Mouse (Mus musculus) brain, embryonic 14.5 days (tissue): ENCODE data around the gene Aldoc. TPM values are rescaled to one million over a fixed set of nuclear protein-coding genes. Genes with fewer than 3 reads are reported as not detected.
A peak's percentile ranks its signal among the peaks of the same experiment; 100 is the strongest.
"Not testable (repeated sequence)": the region's sequence is repeated elsewhere in the genome, so short reads cannot be mapped to it uniquely, and the experiment has no call there.

Experiments used
- DNase-seq: peaks from one replicate; pipeline ENCODE4 v3.0.0-alpha.2; 2011; ENCODE audit warnings: low read depth
- CTCF ChIP-seq: fragments of 200-500 bp; IDR thresholded peaks from 2 replicates; pipeline ENCODE4 v1.5.1; 2012; ENCODE audit warnings: inconsistent platforms, mild to moderate bottlenecking, moderate library complexity, borderline replicate concordance; ENCODE audit not compliant: insufficient read depth, insufficient read length; ENCODE audit errors: extremely low read depth
- POLR2A ChIP-seq: fragments of 200-500 bp; IDR thresholded peaks from 2 replicates; pipeline ENCODE4 v1.6.1; 2012; ENCODE audit warnings: mild to moderate bottlenecking, inconsistent platforms, borderline replicate concordance; ENCODE audit not compliant: poor library complexity, insufficient read depth, insufficient read length, severe bottlenecking; ENCODE audit errors: extremely low read depth
- polyA plus RNA-seq: library from polyadenylated mRNA; depleted of rRNA; stranded (reverse); fragments of >200 nt; gene quantifications from 2 replicates; pipeline ENCODE4 v1.2.3, GENCODE M21; 2012; rRNA removed

The Aldoc gene
- polyA plus RNA-seq, result 126 and 134 TPM in 2 replicates

- DNase-seq, result peak; percentile 94
- no peak for TF ChIP-seq CTCF
- no peak for TF ChIP-seq POLR2A
Observed at GRCm38 (mm10) chr11:78322860-78323259, at the start of gene Aldoc. Gene Aldoc (plus strand): TSS chr11:78322968.

GRCm38 (mm10) chr11:78275596-78275995, 47.2 kb upstream of the Aldoc start:
- TF ChIP-seq CTCF (no peak), POLR2A (no peak)
- DNase-seq, result no peak

- not testable (repeated sequence) for DNase-seq
- TF ChIP-seq CTCF, result peak; percentile 21; the same call in 1 of the 2 replicates
Observed at GRCm38 (mm10) chr11:78276169-78276568, 46.6 kb upstream of the Aldoc start.

GRCm38 (mm10) chr11:78278853-78279252, 43.9 kb upstream of the Aldoc start:
- TF ChIP-seq POLR2A, result no peak
- TF ChIP-seq CTCF, result no peak
- DNase-seq, result no peak

GRCm38 (mm10) chr11:78279586-78279985, 43.2 kb upstream of the Aldoc start:
- peak; percentile 5 for DNase-seq
- no peak for TF ChIP-seq CTCF
- no peak for TF ChIP-seq POLR2A

GRCm38 (mm10) chr11:78289146-78289763, 33.5 kb upstream of the Aldoc start:
- DNase-seq, result no peak
- TF ChIP-seq CTCF (no peak), POLR2A (no peak)

GRCm38 (mm10) chr11:78290654-78291053, 32.1 kb upstream of the Aldoc start, which contains the start of gene BC030499:
Gene BC030499 (plus strand): TSS chr11:78290841.
- TF ChIP-seq POLR2A, result no peak
- TF ChIP-seq CTCF, result no peak
- DNase-seq, result no peak

GRCm38 (mm10) chr11:78294585-78294984, 28.2 kb upstream of the Aldoc start:
- DNase-seq, result no peak
- no peak for TF ChIP-seq POLR2A
- TF ChIP-seq CTCF, result no peak

GRCm38 (mm10) chr11:78300917-78301316, 21.9 kb upstream of the Aldoc start:
- TF ChIP-seq POLR2A (no peak), CTCF (no peak)

GRCm38 (mm10) chr11:78301357-78302084, 21.2 kb upstream of the Aldoc start, which contains the start of gene Spag5:
Gene Spag5 (plus strand): TSS chr11:78301529.
- no peak for TF ChIP-seq CTCF
- no peak for TF ChIP-seq POLR2A
- peak; percentile 97 for DNase-seq

More at GRCm38 (mm10) chr11:78300917-78301316, 21.9 kb upstream of the Aldoc start:
- DNase-seq, result no peak

GRCm38 (mm10) chr11:78305272-78305671, 17.5 kb upstream of the Aldoc start:
- DNase-seq, result no peak
- TF ChIP-seq CTCF, result no peak
- no peak for TF ChIP-seq POLR2A
